In genomic region chr16:29644871-29645270, GRCm38 (mm10) we compare ENCODE assay signal across 28 mouse cellular contexts.
DNase-seq lines count a peak whose midpoint lies in the region; ATAC-seq and TF ChIP-seq lines count a peak whose summit lies in the region.
"Had no signal": no experiment of that assay in that cellular context is flagged by ENCODE, and none has a peak within 500 bp of the region (broad histone marks: within the 10 kb centered on the region; RNA-seq: fewer than 3 reads in every experiment).

No protein-coding gene starts in this region.

- no peak for TF ChIP-seq CTCF in kidney, adult 2 months (conservative IDR thresholded peaks at IDR 0.05; ENCODE audit: insufficient read depth, insufficient read length, low read depth, low read length)
- TF ChIP-seq CTCF in lung, postnatal 0 days (IDR thresholded peaks at IDR 0.05) = no peak
- no peak for TF ChIP-seq CTCF in Patski (IDR thresholded peaks at IDR 0.05)
- no peak for TF ChIP-seq CTCF in stomach, postnatal 0 days (IDR thresholded peaks at IDR 0.05; ENCODE audit: low read depth)

- H3K36me3 ChIP-seq in kidney, embryonic 15.5 days = peaks cover 34% of the 10 kb centered on the region
- peaks cover 5% of the 10 kb centered on the region for H3K36me3 ChIP-seq in kidney, adult 2 months (ENCODE audit: control insufficient read depth, insufficient read depth, low read length)
- 0 out of 2 replicates have a peak, but pooled peaks cover 11% of the 10 kb centered on the region for H3K36me3 ChIP-seq in lung, postnatal 0 days (ENCODE audit: insufficient read depth, low read length)
- peaks cover 11% of the 10 kb centered on the region; the same call in 1 of the 2 replicates for H3K36me3 ChIP-seq in stomach, postnatal 0 days (ENCODE audit: control insufficient read depth, insufficient read depth, low read length)

- WGBS in kidney, embryonic 15.5 days = 71% methylated on average over 3 of the region's 3 CpGs
- 58% methylated on average over 3 of the region's 3 CpGs for WGBS in kidney, adult 2 months
- WGBS in lung, postnatal 0 days = 63% methylated on average over 3 of the region's 3 CpGs
- WGBS in stomach, postnatal 0 days = 72% methylated on average over 3 of the region's 3 CpGs

- no peak for TF ChIP-seq EP300 in lung, postnatal 0 days (IDR thresholded peaks at IDR 0.05)
- no peak for TF ChIP-seq EP300 in stomach, postnatal 0 days (optimal IDR thresholded peaks at IDR 0.05)

- ATAC-seq in kidney, embryonic 15.5 days (replicated peaks; ENCODE audit: low FRiP score) = no peak
- ATAC-seq in lung, postnatal 0 days = peak; percentile 81
- ATAC-seq in Patski = peak; percentile 67
- ATAC-seq in stomach, postnatal 0 days (ENCODE audit: low FRiP score, low TSS enrichment) = peak; percentile 81; the same call in 1 of the 2 replicates
- ATAC-seq: forebrain, embryonic 14.5 days; forebrain, postnatal 0 days; hindbrain, postnatal 0 days had no signal

- CTCF ChIA-PET in Patski (lab: Charles Lee) = interaction anchor here (1.1 to 2.8 kb wide), 4 partner anchors 10 to 16 kb away, joined by 3 to 8 read pairs (median 4); no protein-coding TSS in a partner anchor

- H3K9ac ChIP-seq in kidney, embryonic 15.5 days = no peak overlapping the region
- no peak overlapping the region for H3K9ac ChIP-seq in lung, postnatal 0 days (replicated peaks; ENCODE audit: low read depth)
- H3K9ac ChIP-seq in stomach, postnatal 0 days (ENCODE audit: low read length) = no peak overlapping the region
- H3K9ac ChIP-seq: forebrain, postnatal 0 days; heart, embryonic 12.5 days; heart, embryonic 15.5 days; hindbrain, embryonic 14.5 days had no signal

- no peak for TF ChIP-seq POLR2A in kidney, adult 2 months (IDR thresholded peaks at IDR 0.05; ENCODE audit: low read depth, low read length)

- H3K4me1 ChIP-seq in kidney, embryonic 15.5 days = no peaks in the 10 kb centered on the region
- no peaks in the 10 kb centered on the region for H3K4me1 ChIP-seq in kidney, adult 2 months (ENCODE audit: control insufficient read depth, insufficient read depth, low read length)
- no peaks in the 10 kb centered on the region for H3K4me1 ChIP-seq in lung, postnatal 0 days (ENCODE audit: insufficient read depth, low read depth, low read length)
- H3K4me1 ChIP-seq in stomach, postnatal 0 days (replicated peaks; ENCODE audit: control insufficient read depth, insufficient read depth) = no peaks in the 10 kb centered on the region
- H3K4me1 ChIP-seq: heart, embryonic 12.5 days; heart, embryonic 15.5 days had no signal

- no peaks in the 10 kb centered on the region for H3K27me3 ChIP-seq in kidney, embryonic 15.5 days
- no peaks in the 10 kb centered on the region for H3K27me3 ChIP-seq in kidney, adult 2 months (replicated peaks; ENCODE audit: control insufficient read depth, insufficient read depth, low read length)
- H3K27me3 ChIP-seq in lung, postnatal 0 days (replicated peaks; ENCODE audit: insufficient read depth, low read length) = no peaks in the 10 kb centered on the region
- no peaks in the 10 kb centered on the region for H3K27me3 ChIP-seq in Patski
- no peaks in the 10 kb centered on the region for H3K27me3 ChIP-seq in stomach, postnatal 0 days (ENCODE audit: control insufficient read depth, insufficient read depth, low read length)
- H3K27me3 ChIP-seq: CH12.LX; heart, embryonic 12.5 days; heart, embryonic 15.5 days had no signal

- peak overlapping the region; percentile 51; the same call in 1 of the 2 replicates for H3K27ac ChIP-seq in kidney, embryonic 15.5 days
- H3K27ac ChIP-seq in kidney, adult 2 months (ENCODE audit: insufficient read depth, low read depth, low read length) = no peak overlapping the region
- no peak overlapping the region for H3K27ac ChIP-seq in lung, postnatal 0 days (ENCODE audit: low read length)
- no peak overlapping the region for H3K27ac ChIP-seq in stomach, postnatal 0 days (replicated peaks)
- H3K27ac ChIP-seq: gastrocnemius, adult 2 months; heart, embryonic 15.5 days; hindbrain, embryonic 10.5 days; hindbrain, embryonic 14.5 days; hindbrain, postnatal 0 days had no signal

- in situ Hi-C loops in Patski (cut with MboI; ENCODE audit: low pct_unique_long_range_greater_than_20kb) = no loop called here

- no peaks in the 10 kb centered on the region for H3K9me3 ChIP-seq in kidney, embryonic 15.5 days (replicated peaks)
- H3K9me3 ChIP-seq in lung, postnatal 0 days (ENCODE audit: low read length) = no peaks in the 10 kb centered on the region
- no peaks in the 10 kb centered on the region for H3K9me3 ChIP-seq in stomach, postnatal 0 days (ENCODE audit: control insufficient read depth, low read length)
- H3K9me3 ChIP-seq: G1E; heart, embryonic 12.5 days; heart, embryonic 15.5 days; hindbrain, embryonic 10.5 days had no signal

- H3K4me3 ChIP-seq in kidney, embryonic 15.5 days (replicated peaks) = no peak overlapping the region
- H3K4me3 ChIP-seq in kidney, adult 2 months (ENCODE audit: insufficient read depth, low read depth, low read length) = no peak overlapping the region
- no peak overlapping the region for H3K4me3 ChIP-seq in lung, postnatal 0 days (ENCODE audit: low read depth, low read length)
- no peak overlapping the region for H3K4me3 ChIP-seq in stomach, postnatal 0 days (ENCODE audit: low read depth, low read length)
- H3K4me3 ChIP-seq: gastrocnemius, adult 2 months; heart, embryonic 12.5 days; heart, embryonic 15.5 days; hindbrain, embryonic 10.5 days had no signal

- no peak for DNase-seq in kidney, adult 2 months
- peak; percentile 66 for DNase-seq in lung, postnatal 0 days (ENCODE audit: low spot score)
- DNase-seq in lung, adult 18-20 months = no peak
- DNase-seq in Patski (ENCODE audit: low read depth, low spot score) = no peak
- DNase-seq in stomach, postnatal 0 days (ENCODE audit: low spot score) = no peak
- no peak for DNase-seq in right cerebral cortex, postnatal 14 days
- DNase-seq in right cerebral cortex, postnatal 25 days = no peak
- DNase-seq: adrenal gland, postnatal 10 days; adrenal gland, postnatal 36 days; B cell, adult 2 months; cerebellum, adult 18-20 months; cerebellum, adult 9-10 months; cerebellum, postnatal 14 days; forebrain, postnatal 0 days; gastrocnemius, adult 2 months; gastrocnemius, postnatal 14 days; heart, adult 18-20 months; heart, postnatal 10 days; heart, postnatal 36 days had no signal

- POLR2A ChIA-PET in Patski (lab: Charles Lee) = interaction anchor here (1.6 kb wide), 1 partner anchor 80 kb away, joined by 3 read pairs; no protein-coding TSS in a partner anchor

- H3K4me2 ChIP-seq in kidney, embryonic 15.5 days = no peak overlapping the region
- no peak overlapping the region for H3K4me2 ChIP-seq in lung, postnatal 0 days (replicated peaks; ENCODE audit: low read depth, low read length)
- H3K4me2 ChIP-seq in stomach, postnatal 0 days (replicated peaks; ENCODE audit: low read depth) = no peak overlapping the region
- H3K4me2 ChIP-seq: heart, embryonic 12.5 days; heart, embryonic 15.5 days; hindbrain, embryonic 14.5 days had no signal
